Mouse (Mus musculus) embryonic facial prominence, embryonic 14.5 days (tissue): ENCODE measurements around the gene Mettl4. TPM values are rescaled to one million over a fixed set of nuclear protein-coding genes. Genes with fewer than 3 reads are reported as not detected.
A peak's percentile ranks its signal among the peaks of the same experiment; 100 is the strongest.

ENCODE experiments used
- ATAC-seq: fragments of 200-750 bp; cut with Nextera tagmentation; 2 replicates; pipeline ENCODE4 v1.8.0; 2017; ENCODE audit warnings: low read depth, moderate number of reproducible peaks, moderate TSS enrichment
- DNase-seq: peaks from one replicate; pipeline ENCODE4 v3.0.0-alpha.2; 2015; ENCODE audit warnings: low spot score
- H3K27ac ChIP-seq: fragments of 300-500 bp; sonication (generic); replicated peaks from 2 replicates; pipeline ENCODE4 v1.5.1; 2014; ENCODE audit warnings: low read depth, mild to moderate bottlenecking, low read length, moderate library complexity
- H3K27me3 ChIP-seq: fragments of 300-500 bp; sonication (generic); replicated peaks from 2 replicates; pipeline ENCODE4 v1.6.1; 2014; ENCODE audit warnings: low read length; ENCODE audit not compliant: control insufficient read depth, insufficient read depth
- H3K36me3 ChIP-seq: fragments of 300-500 bp; sonication (generic); 2 replicates; pipeline ENCODE4 v1.6.1; 2014; ENCODE audit warnings: low read length, mixed read lengths; ENCODE audit not compliant: control insufficient read depth, insufficient read depth
- H3K4me1 ChIP-seq: fragments of 300-500 bp; sonication (generic); 2 replicates; pipeline ENCODE4 v1.6.1; 2014; ENCODE audit warnings: antibody characterized with exemption, low read length; ENCODE audit not compliant: control insufficient read depth, insufficient read depth
- H3K4me2 ChIP-seq: fragments of 300-500 bp; sonication (generic); 2 replicates; pipeline ENCODE4 v1.6.1; 2014; ENCODE audit warnings: low read depth, mild to moderate bottlenecking, low read length, moderate library complexity, mixed read lengths
- H3K4me3 ChIP-seq: fragments of 300-500 bp; sonication (generic); 2 replicates; pipeline ENCODE4 v1.5.1; 2014; ENCODE audit warnings: low read depth, mild to moderate bottlenecking, low read length
- H3K9ac ChIP-seq: fragments of 300-500 bp; sonication (generic); 2 replicates; pipeline ENCODE4 v1.6.1; 2014; ENCODE audit warnings: low read depth, mild to moderate bottlenecking, low read length, moderate library complexity, mixed read lengths
- H3K9me3 ChIP-seq: fragments of 300-500 bp; sonication (generic); 2 replicates; pipeline ENCODE4 v1.6.1; 2016; ENCODE audit warnings: low read length; ENCODE audit not compliant: control insufficient read depth
- WGBS: fragments of 180-500 bp; shearing (Covaris S2); extraction: QIAGEN DNeasy Blood & Tissue Kit; methylation state at CpG from one replicate; pipeline ENCODE4 v1.1.7; 2014; 5-methylcytosine and 5-hydroxymethylcytosine counted together
- polyA plus RNA-seq: library from polyadenylated mRNA; unstranded; fragments of >200 nt; fragmentation: Nextera tagmentation; extraction: Ambion mirVana; gene quantifications from 2 replicates; pipeline ENCODE4 v1.2.1, GENCODE M21; 2014

The Mettl4 gene
- 25.0 and 25.5 TPM in 2 replicates for polyA plus RNA-seq

- Histone ChIP-seq H3K9ac (peak within 1 kb of the TSS; percentile 81), H3K9me3 (no peaks in the 10 kb centered on the region), H3K27me3 (no peaks in the 10 kb centered on the region), H3K4me3 (peak within 1 kb of the TSS; percentile 65), H3K36me3 (0 out of 2 replicates have a peak, but pooled peaks cover 3% of the 10 kb centered on the region), H3K4me2 (peak within 1 kb of the TSS; percentile 69), H3K27ac (peak within 1 kb of the TSS; percentile 97), H3K4me1 (peaks cover 8% of the 10 kb centered on the region)
- ATAC-seq (peak; percentile 98), DNase-seq (peak; percentile 97)
- under 1% methylated on average over 53 of the region's 56 CpGs for WGBS
Measured at GRCm38 (mm10) chr17:94749466-94750135, at the start of gene Mettl4. TSS of gene Mettl4 (minus strand) at chr17:94750019.

- no peak overlapping the region for H3K27ac ChIP-seq
- H3K4me2 ChIP-seq: no peak overlapping the region
- ATAC-seq (no peak), DNase-seq (no peak)
- H3K36me3 ChIP-seq: peaks cover 11% of the 10 kb centered on the region; the same call in 1 of the 2 replicates
- H3K9me3 ChIP-seq: no peaks in the 10 kb centered on the region
- H3K4me1 ChIP-seq: no peaks in the 10 kb centered on the region
- 78% methylated on average over 2 of the region's 2 CpGs for WGBS
- H3K9ac ChIP-seq: no peak overlapping the region
- H3K4me3 ChIP-seq: no peak overlapping the region
- H3K27me3 ChIP-seq: no peaks in the 10 kb centered on the region
Measured at GRCm38 (mm10) chr17:94778871-94779482, 29.2 kb upstream of the Mettl4 start.

GRCm38 (mm10) chr17:94768491-94768890 lies 18.7 kb upstream of the Mettl4 start:
- Histone ChIP-seq H3K4me3 (no peak overlapping the region), H3K4me1 (no peaks in the 10 kb centered on the region), H3K27ac (no peak overlapping the region), H3K27me3 (no peaks in the 10 kb centered on the region), H3K9me3 (no peaks in the 10 kb centered on the region), H3K36me3 (peaks cover 42% of the 10 kb centered on the region; the same call in 1 of the 2 replicates), H3K4me2 (no peak overlapping the region), H3K9ac (no peak overlapping the region)
- no peak for DNase-seq
- 82% methylated on average over 2 of the region's 2 CpGs for WGBS
- no peak for ATAC-seq

GRCm38 (mm10) chr17:94764711-94765110 lies 14.9 kb upstream of the Mettl4 start:
- H3K9me3 ChIP-seq: no peaks in the 10 kb centered on the region
- no peaks in the 10 kb centered on the region for H3K4me1 ChIP-seq
- DNase-seq (no peak), ATAC-seq (no peak)
- no peak overlapping the region for H3K9ac ChIP-seq
- no peak overlapping the region for H3K27ac ChIP-seq
- H3K27me3 ChIP-seq: no peaks in the 10 kb centered on the region
- WGBS: 86% methylated on average over 3 of the region's 3 CpGs
- H3K36me3 ChIP-seq: peaks cover 33% of the 10 kb centered on the region
- H3K4me3 ChIP-seq: no peak overlapping the region
- no peak overlapping the region for H3K4me2 ChIP-seq

DNA sequence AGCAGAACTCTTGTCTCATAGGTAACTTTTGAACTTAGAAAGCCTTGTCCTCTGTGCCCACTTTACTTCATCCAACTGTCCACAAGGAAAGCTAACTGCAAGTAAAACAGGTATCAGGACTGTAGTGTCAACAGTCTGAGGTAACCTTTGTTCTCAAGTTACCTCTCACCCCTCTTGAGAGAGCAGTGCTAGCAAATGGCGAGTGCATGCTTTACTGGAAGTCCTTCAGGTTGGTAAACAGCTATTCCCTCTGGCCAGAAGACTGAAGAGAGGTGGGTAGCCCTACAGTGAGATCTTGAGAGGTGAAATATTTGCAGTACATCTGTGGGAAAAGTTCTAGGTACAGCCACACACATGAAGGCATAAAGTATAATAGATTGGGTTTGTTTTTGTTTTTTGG lies 14.2 kb upstream of the Mettl4 start:
- Histone ChIP-seq H3K9me3 (no peaks in the 10 kb centered on the region), H3K27me3 (no peaks in the 10 kb centered on the region), H3K27ac (no peak overlapping the region), H3K4me2 (no peak overlapping the region), H3K9ac (no peak overlapping the region), H3K4me1 (no peaks in the 10 kb centered on the region), H3K36me3 (peaks cover 30% of the 10 kb centered on the region), H3K4me3 (no peak overlapping the region)
- WGBS: 75% methylated on average over 1 of the region's 1 CpGs
- no peak for ATAC-seq
- DNase-seq: no peak

- ATAC-seq: no peak
- H3K27me3 ChIP-seq: no peaks in the 10 kb centered on the region
- H3K27ac ChIP-seq: no peak overlapping the region
- WGBS: 77% methylated on average over 3 of the region's 3 CpGs
- DNase-seq: no peak
- H3K4me3 ChIP-seq: no peak overlapping the region
- no peaks in the 10 kb centered on the region for H3K9me3 ChIP-seq
- H3K4me1 ChIP-seq: no peaks in the 10 kb centered on the region
- no peak overlapping the region for H3K9ac ChIP-seq
- peaks cover 20% of the 10 kb centered on the region for H3K36me3 ChIP-seq
- no peak overlapping the region for H3K4me2 ChIP-seq
Measured at GRCm38 (mm10) chr17:94762405-94762804, 12.6 kb upstream of the Mettl4 start.

GRCm38 (mm10) chr17:94750136-94750729 lies 414 bp upstream of the Mettl4 start:
- Histone ChIP-seq H3K27me3 (no peaks in the 10 kb centered on the region), H3K9me3 (no peaks in the 10 kb centered on the region), H3K4me3 (peak overlapping the region; percentile 65), H3K27ac (peak overlapping the region; percentile 97; the same call in 1 of the 2 replicates), H3K4me1 (peaks cover 8% of the 10 kb centered on the region), H3K9ac (peak overlapping the region; percentile 81), H3K36me3 (0 out of 2 replicates have a peak, but pooled peaks cover 3% of the 10 kb centered on the region), H3K4me2 (peak overlapping the region; percentile 69)
- DNase-seq (no peak), ATAC-seq (peak; percentile 28)
- WGBS: under 1% methylated on average over 22 of the region's 22 CpGs

DNA sequence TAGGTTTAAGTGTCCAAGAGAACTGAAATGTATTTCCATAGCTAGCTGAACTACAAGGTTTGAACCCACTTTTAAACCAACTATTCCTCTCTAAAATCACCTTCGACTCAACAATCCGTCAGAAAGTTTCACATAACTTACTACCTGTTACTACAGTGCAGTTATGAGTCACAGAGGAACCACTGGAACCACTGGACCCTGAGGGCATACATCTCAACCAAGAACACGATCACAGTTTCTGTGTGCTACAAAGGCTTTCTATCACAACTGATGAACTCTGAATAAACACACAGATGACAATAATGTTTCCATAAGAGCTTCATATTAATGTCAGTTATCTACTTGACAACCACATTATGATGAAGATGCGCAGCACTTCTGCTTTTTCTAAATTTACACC lies 11.6 kb downstream of the Mettl4 start:
- no peak overlapping the region for H3K27ac ChIP-seq
- H3K4me3 ChIP-seq: no peak overlapping the region
- H3K36me3 ChIP-seq: 0 out of 2 replicates have a peak, but pooled peaks cover 22% of the 10 kb centered on the region
- H3K9ac ChIP-seq: no peak overlapping the region
- 93% methylated on average over 4 of the region's 4 CpGs for WGBS
- H3K4me2 ChIP-seq: no peak overlapping the region
- DNase-seq: no peak
- H3K27me3 ChIP-seq: no peaks in the 10 kb centered on the region
- ATAC-seq: no peak
- no peaks in the 10 kb centered on the region for H3K4me1 ChIP-seq
- H3K9me3 ChIP-seq: no peaks in the 10 kb centered on the region
